Mouse (Mus musculus) cerebellum, adult 18-20 months (tissue): ENCODE data around the gene Cdk20.
"Not testable (repeated sequence)": the region's sequence is repeated elsewhere in the genome, so short reads cannot be mapped to it uniquely, and the experiment has no call there.

ENCODE experiments used
- DNase-seq, 2 experiments: peaks; one replicate each; pipeline ENCODE4 v3.0.0; 2021

Cdk20 gene

GRCm38 (mm10) chr13:64424347-64424746 is 7.8 kb upstream of the Cdk20 start:
- no peak for DNase-seq

GRCm38 (mm10) chr13:64425280-64425679 is 6.8 kb upstream of the Cdk20 start:
- no peak for DNase-seq

- no peak for DNase-seq
These were observed 2.8 kb upstream of the Cdk20 start for GRCm38 (mm10) chr13:64429328-64429727.

GRCm38 (mm10) chr13:64437801-64438200 is 5.7 kb downstream of the Cdk20 start:
- no peak for DNase-seq

GRCm38 (mm10) chr13:64438863-64439452 is 6.8 kb downstream of the Cdk20 start:
- peak; percentile 79 to 80 for DNase-seq

GRCm38 (mm10) chr13:64439471-64439870 is 7.4 kb downstream of the Cdk20 start:
- no peak for DNase-seq

GRCm38 (mm10) chr13:64440592-64440991 is 8.5 kb downstream of the Cdk20 start:
- DNase-seq, result no peak

GRCm38 (mm10) chr13:64443263-64443894 is 11.3 kb downstream of the Cdk20 start:
- peak; percentile 65 for DNase-seq

GRCm38 (mm10) chr13:64445254-64445920 is 13.3 kb downstream of the Cdk20 start:
- DNase-seq, result no peak

GRCm38 (mm10) chr13:64447947-64448346 is 15.8 kb downstream of the Cdk20 start:
- peak in 1 of 2 experiments; percentile 29 for DNase-seq

GRCm38 (mm10) chr13:64448729-64449128 is 16.6 kb downstream of the Cdk20 start:
- DNase-seq, result no peak

GRCm38 (mm10) chr13:64450001-64450794 is 18.1 kb downstream of the Cdk20 start:
- no peak for DNase-seq

- DNase-seq, result not testable (repeated sequence)
These were observed 25.3 kb downstream of the Cdk20 start for GRCm38 (mm10) chr13:64457225-64457978.

- DNase-seq, result peak; percentile 37 to 43
These were observed 26.1 kb downstream of the Cdk20 start for GRCm38 (mm10) chr13:64458181-64458580.

- no peak for DNase-seq
These were observed 30.5 kb downstream of the Cdk20 start for GRCm38 (mm10) chr13:64462581-64462980.

- peak; percentile 39 to 46 for DNase-seq
These were observed 33.1 kb downstream of the Cdk20 start for GRCm38 (mm10) chr13:64465166-64465565.

GRCm38 (mm10) chr13:64467886-64468285 is 35.8 kb downstream of the Cdk20 start:
- no peak for DNase-seq

GRCm38 (mm10) chr13:64477968-64478367 is 45.9 kb downstream of the Cdk20 start:
- DNase-seq, result no peak

GRCm38 (mm10) chr13:64479960-64480359 is 47.8 kb downstream of the Cdk20 start:
- no peak for DNase-seq

- DNase-seq, result no peak
These were observed 57.8 kb downstream of the Cdk20 start for GRCm38 (mm10) chr13:64489886-64490285.
